Mouse (Mus musculus): ENCODE data around the gene Gng12.

DNA sequence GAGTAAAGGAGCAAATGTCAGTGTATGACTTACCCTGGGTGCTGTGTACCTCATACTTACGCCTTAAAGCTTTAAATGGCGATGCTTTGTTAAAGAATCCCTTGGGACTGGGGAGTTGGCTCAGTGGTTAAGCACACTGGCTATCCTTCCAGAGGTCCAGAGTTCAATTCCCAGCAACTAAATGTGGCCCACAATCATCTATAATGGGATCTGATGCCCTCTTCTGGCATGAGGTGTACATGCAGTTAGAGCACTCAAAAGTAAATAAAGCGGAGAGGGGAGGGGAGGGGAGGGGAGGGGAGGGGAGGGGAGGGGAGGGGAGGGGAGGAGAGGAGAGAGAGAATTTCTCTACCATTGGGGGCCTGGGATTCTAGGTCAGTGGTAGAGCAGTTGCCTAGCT lies 142.8 kb downstream of the Gng12 start:
- TF ChIP-seq CTCF (IDR thresholded peaks at IDR 0.05; ENCODE audit: control insufficient read depth, insufficient read depth, low read length) = no peak
- TF ChIP-seq POLR2A (IDR thresholded peaks at IDR 0.05; ENCODE audit: borderline replicate concordance, control insufficient read depth, low read depth, low read length) = no peak

Measured in bone marrow, adult 2 months (tissue).